Mouse (Mus musculus): ENCODE results near the gene Dcun1d4.

Dcun1d4 gene

DNA sequence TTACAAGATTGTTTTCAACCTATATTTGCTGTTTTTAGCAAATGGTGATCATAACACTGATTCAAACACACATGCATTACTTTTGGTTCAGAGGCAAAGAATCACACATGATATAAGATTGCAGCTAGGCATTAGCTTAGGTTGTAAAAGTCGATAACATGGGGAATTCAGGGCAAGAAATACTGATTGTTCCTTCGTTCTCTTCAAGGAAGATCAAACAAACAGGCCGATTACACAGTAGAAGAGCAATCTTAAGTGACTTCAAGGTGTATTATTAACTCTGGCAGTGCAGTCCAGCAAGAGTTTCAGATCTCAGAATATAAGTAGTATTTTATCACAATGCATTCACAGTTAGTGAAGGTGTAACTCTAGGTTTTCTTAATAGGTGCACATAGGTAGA is 106.3 kb downstream of the Dcun1d4 start:
- DNase-seq (ENCODE audit: low read depth, low spot score), result no peak

DNA sequence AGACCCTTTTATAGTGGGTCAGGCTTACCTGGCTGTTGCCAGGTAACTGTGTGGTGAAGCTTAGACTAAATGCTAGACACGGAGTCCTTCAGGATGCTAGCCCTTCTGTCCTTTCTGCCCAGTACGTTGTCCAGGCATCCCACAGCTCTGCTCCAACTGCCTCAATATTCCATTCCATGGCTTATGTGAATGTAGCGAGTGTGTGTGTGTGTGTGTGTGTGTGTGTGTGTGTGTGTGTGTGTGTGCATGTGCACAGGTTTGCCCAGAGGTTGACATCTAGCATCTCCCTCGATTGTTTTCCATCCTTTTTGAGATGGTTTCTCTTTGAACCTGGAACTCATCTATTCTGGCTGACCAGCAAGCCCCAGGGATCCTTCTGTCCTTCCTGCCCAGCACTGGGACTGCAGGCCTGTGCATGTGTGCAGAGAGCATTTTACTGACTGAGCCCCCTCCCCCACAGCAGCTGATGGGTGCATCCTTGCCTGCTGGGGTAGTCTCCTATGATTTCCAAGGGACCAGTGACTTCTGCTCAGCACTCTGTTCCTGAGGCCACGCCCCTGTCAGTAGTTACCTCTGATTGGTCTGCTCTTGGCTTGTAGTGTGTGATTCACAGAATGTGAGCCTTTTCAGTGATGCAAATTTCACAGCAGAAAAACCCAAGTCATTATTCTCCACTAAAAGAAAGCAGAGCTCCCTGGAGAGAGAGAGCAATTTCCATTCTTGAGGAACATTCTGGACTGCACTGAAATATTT is 118.3 kb downstream of the Dcun1d4 start:
- no peak for DNase-seq (ENCODE audit: low read depth, low spot score)

DNA sequence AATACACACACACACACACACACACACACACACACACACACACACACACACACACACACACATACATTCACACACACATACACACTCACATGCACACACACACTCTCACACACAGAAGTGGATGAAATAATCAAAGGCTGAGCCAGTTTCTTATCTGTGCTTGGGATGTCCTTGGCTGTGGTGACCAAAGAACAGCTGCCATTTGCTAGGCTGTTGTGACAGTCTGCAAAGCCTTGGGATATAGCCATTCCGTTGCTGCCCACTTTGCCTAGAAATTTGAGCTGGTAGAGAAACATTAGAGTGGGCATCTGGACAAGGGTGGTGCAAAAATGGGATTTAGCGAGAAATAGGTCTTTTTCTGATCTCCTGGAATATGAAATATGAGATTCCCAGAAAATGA is 119.2 kb downstream of the Dcun1d4 start:
- DNase-seq (ENCODE audit: low read depth, low spot score), result no peak

DNA sequence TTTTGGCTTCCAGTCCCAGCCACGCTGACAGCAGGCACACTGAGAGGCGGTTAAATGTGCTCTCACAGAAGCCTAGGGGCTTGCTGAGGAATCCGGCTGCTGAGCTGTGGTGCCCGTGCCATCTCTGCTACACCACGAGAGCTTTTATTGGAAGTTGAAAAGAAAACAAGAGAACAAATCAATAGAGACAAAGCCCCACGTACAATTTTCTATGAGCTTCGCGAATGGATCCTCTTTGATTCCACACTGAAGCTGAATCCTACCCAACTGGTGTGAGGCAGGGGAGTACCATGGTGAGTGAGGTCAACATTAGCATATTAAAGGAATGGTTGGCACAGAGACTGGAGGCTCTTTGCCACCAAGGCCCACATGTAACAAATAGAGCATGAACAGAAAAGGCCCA is 120.6 kb downstream of the Dcun1d4 start:
- no peak for DNase-seq (ENCODE audit: low read depth, low spot score)

DNA sequence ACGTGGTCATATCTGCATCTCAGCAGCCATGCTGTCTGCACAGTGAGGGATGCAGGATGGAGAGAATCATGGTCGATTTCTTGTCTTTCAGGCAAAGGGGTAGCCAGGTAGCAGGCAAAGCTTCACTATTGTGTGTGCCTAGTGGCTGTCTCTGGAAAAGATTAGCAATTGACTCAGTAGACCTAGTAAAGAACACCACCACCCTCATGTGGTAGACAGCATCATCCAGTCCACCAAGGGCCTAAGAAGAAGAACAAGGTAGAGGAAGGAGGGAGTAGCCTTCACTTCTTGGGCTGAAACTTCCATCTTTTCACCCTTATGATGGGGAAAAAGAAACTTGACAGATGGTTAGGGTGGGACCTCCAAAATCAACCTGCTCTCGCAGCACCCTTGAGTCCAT is 122.1 kb downstream of the Dcun1d4 start:
- no peak for DNase-seq (ENCODE audit: low read depth, low spot score)

DNA sequence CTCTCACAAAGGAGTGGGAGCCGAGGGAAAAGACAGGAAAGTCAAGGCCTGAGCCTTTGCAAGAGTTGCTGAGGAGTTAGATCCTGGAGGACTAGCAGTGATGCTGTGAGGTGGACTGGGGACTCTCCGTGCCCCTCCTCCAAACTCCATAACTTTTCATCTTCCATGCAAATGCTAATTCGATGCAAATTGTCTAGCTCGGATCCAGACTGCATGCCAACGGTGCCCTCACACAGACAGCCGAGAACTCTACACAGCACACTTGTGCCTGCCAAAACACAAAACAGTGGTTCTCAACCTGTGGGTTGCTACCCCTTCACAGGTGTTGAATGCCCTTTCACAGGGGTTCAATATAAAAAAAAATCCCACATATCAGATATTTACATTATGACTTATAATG is 123.7 kb downstream of the Dcun1d4 start:
- no peak for DNase-seq (ENCODE audit: low read depth, low spot score)

DNA sequence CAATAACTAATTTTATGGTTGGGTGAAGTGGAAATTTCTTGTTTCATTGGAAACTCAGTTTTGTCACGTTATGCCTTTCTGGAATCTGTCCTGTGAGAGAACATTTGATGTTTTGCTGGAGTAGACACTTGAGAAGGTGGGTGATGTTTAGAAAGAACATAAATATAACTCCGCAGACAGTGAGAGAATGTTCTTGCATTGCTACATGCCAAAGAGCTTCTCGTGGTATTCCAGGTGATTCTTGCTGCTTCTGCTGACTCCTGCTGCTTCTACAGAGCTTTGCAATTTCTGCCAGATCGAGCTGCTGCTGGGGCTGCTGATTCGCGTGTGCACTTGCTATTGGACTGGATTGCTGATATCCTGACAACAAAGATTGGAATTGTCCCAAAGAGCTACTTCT is 124.2 kb downstream of the Dcun1d4 start:
- no peak for DNase-seq (ENCODE audit: low read depth, low spot score)

Measured in c-Kit-negative CD71-positive TER-119-positive erythroid progenitor cells, embryonic 14.5 days (primary cell).